Mouse (Mus musculus) limb, embryonic 12.5 days (tissue): ENCODE data around the gene Mrpl16. TPM values are rescaled to one million over a fixed set of nuclear protein-coding genes. Genes with fewer than 3 reads are reported as not detected.

Experiments
- ATAC-seq: fragments of 200-750 bp; cut with Nextera tagmentation; 2 replicates; pipeline ENCODE4 v1.8.0; 2017; ENCODE audit warnings: low read depth, moderate TSS enrichment; ENCODE audit not compliant: insufficient number of reproducible peaks, insufficient read depth, low FRiP score, low TSS enrichment
- H3K27ac ChIP-seq: fragments of 300-500 bp; sonication (generic); 2 replicates; pipeline ENCODE4 v1.5.1; 2016; ENCODE audit warnings: mild to moderate bottlenecking, moderate library complexity
- H3K27me3 ChIP-seq: fragments of 300-500 bp; sonication (generic); 2 replicates; pipeline ENCODE4 v1.6.1; 2016; ENCODE audit warnings: mild to moderate bottlenecking, moderate library complexity
- H3K36me3 ChIP-seq: fragments of 300-500 bp; sonication (generic); 2 replicates; pipeline ENCODE4 v1.6.1; 2016; ENCODE audit warnings: mild to moderate bottlenecking, moderate library complexity
- H3K4me1 ChIP-seq: fragments of 300-500 bp; sonication (generic); replicated peaks from 2 replicates; pipeline ENCODE4 v1.6.1; 2016
- H3K4me2 ChIP-seq: fragments of 300-500 bp; sonication (generic); 2 replicates; pipeline ENCODE4 v1.6.1; 2016; ENCODE audit warnings: mild to moderate bottlenecking, moderate library complexity
- H3K4me3 ChIP-seq: fragments of 300-500 bp; sonication (generic); replicated peaks from 2 replicates; pipeline ENCODE4 v1.5.1; 2016; ENCODE audit warnings: mild to moderate bottlenecking
- H3K9ac ChIP-seq: fragments of 300-500 bp; sonication (generic); replicated peaks from 2 replicates; pipeline ENCODE4 v1.6.1; 2016; ENCODE audit warnings: mild to moderate bottlenecking, moderate library complexity
- H3K9me3 ChIP-seq: fragments of 300-500 bp; sonication (generic); 2 replicates; pipeline ENCODE4 v1.6.1; 2016; ENCODE audit warnings: mild to moderate bottlenecking, moderate library complexity
- WGBS: fragments of 180-500 bp; shearing (Covaris S2); methylation state at CpG from one replicate; pipeline ENCODE4 v1.1.7; 2016; 5-methylcytosine and 5-hydroxymethylcytosine counted together
- polyA plus RNA-seq: library from polyadenylated mRNA; unstranded; fragments of >200 nt; fragmentation: Nextera tagmentation; extraction: Ambion mirVana; gene quantifications from 2 replicates; pipeline ENCODE4 v1.2.1, GENCODE M21; 2016

Gene Mrpl16
- polyA plus RNA-seq, 1 experiment from 2014 or later = 45.5 TPM

- Histone ChIP-seq H3K27me3 (no peaks in the 10 kb centered on the region), H3K36me3 (peaks cover 14% of the 10 kb centered on the region; the same call in 1 of the 2 replicates), H3K4me2 (peak overlapping the region; percentile 68), H3K4me1 (peaks cover 7% of the 10 kb centered on the region), H3K9me3 (no peaks in the 10 kb centered on the region), H3K4me3 (no peak overlapping the region), H3K27ac (no peak overlapping the region), H3K9ac (no peak overlapping the region)
- 90% methylated on average over 5 of the region's 5 CpGs for WGBS
- ATAC-seq = no peak
Measured at GRCm38 (mm10) chr19:11769257-11769920, 802 bp upstream of the Mrpl16 start.

GRCm38 (mm10) chr19:11777191-11777865, 7.1 kb downstream of the Mrpl16 start:
- no peak overlapping the region for H3K4me2 ChIP-seq
- H3K4me1 ChIP-seq = no peaks in the 10 kb centered on the region
- peaks cover 27% of the 10 kb centered on the region; the same call in 1 of the 2 replicates for H3K36me3 ChIP-seq
- H3K4me3 ChIP-seq = no peak overlapping the region
- H3K27me3 ChIP-seq = no peaks in the 10 kb centered on the region
- no peak overlapping the region for H3K9ac ChIP-seq
- no peaks in the 10 kb centered on the region for H3K9me3 ChIP-seq
- no peak for ATAC-seq
- 65% methylated on average over 7 of the region's 7 CpGs for WGBS
- no peak overlapping the region for H3K27ac ChIP-seq

GRCm38 (mm10) chr19:11785409-11786154, 15.4 kb downstream of the Mrpl16 start:
- Histone ChIP-seq H3K4me2 (no peak overlapping the region), H3K4me3 (no peak overlapping the region), H3K9me3 (peaks cover 3% of the 10 kb centered on the region; the same call in 1 of the 2 replicates), H3K36me3 (no peaks in the 10 kb centered on the region), H3K9ac (no peak overlapping the region), H3K4me1 (no peaks in the 10 kb centered on the region), H3K27me3 (no peaks in the 10 kb centered on the region), H3K27ac (no peak overlapping the region)
- 86% methylated on average over 14 of the region's 14 CpGs for WGBS
- no peak for ATAC-seq

GRCm38 (mm10) chr19:11787826-11788225, 17.6 kb downstream of the Mrpl16 start:
- no peaks in the 10 kb centered on the region for H3K4me1 ChIP-seq
- no peak for ATAC-seq
- H3K27ac ChIP-seq = no peak overlapping the region
- H3K36me3 ChIP-seq = no peaks in the 10 kb centered on the region
- WGBS = 92% methylated on average over 6 of the region's 6 CpGs
- no peak overlapping the region for H3K4me2 ChIP-seq
- H3K9me3 ChIP-seq = peaks cover 3% of the 10 kb centered on the region; the same call in 1 of the 2 replicates
- no peaks in the 10 kb centered on the region for H3K27me3 ChIP-seq
- no peak overlapping the region for H3K9ac ChIP-seq
- H3K4me3 ChIP-seq = no peak overlapping the region

GRCm38 (mm10) chr19:11788876-11789275, 18.7 kb downstream of the Mrpl16 start:
- ATAC-seq = no peak
- H3K4me3 ChIP-seq = no peak overlapping the region
- H3K27ac ChIP-seq = no peak overlapping the region
- H3K9ac ChIP-seq = no peak overlapping the region
- H3K27me3 ChIP-seq = no peaks in the 10 kb centered on the region
- H3K36me3 ChIP-seq = no peaks in the 10 kb centered on the region
- WGBS = 87% methylated on average over 6 of the region's 6 CpGs
- no peaks in the 10 kb centered on the region for H3K4me1 ChIP-seq
- H3K4me2 ChIP-seq = no peak overlapping the region
- no peaks in the 10 kb centered on the region for H3K9me3 ChIP-seq

- no peaks in the 10 kb centered on the region for H3K4me1 ChIP-seq
- no peaks in the 10 kb centered on the region for H3K27me3 ChIP-seq
- no peaks in the 10 kb centered on the region for H3K9me3 ChIP-seq
- ATAC-seq = no peak
- H3K4me2 ChIP-seq = no peak overlapping the region
- no peak overlapping the region for H3K27ac ChIP-seq
- WGBS = 73% methylated on average over 5 of the region's 5 CpGs
- no peaks in the 10 kb centered on the region for H3K36me3 ChIP-seq
- H3K9ac ChIP-seq = no peak overlapping the region
- no peak overlapping the region for H3K4me3 ChIP-seq
Measured at GRCm38 (mm10) chr19:11791825-11792224, 21.6 kb downstream of the Mrpl16 start.

GRCm38 (mm10) chr19:11793741-11794359, 23.7 kb downstream of the Mrpl16 start:
- Histone ChIP-seq H3K9me3 (no peaks in the 10 kb centered on the region), H3K4me2 (no peak overlapping the region), H3K27ac (no peak overlapping the region), H3K4me3 (no peak overlapping the region), H3K27me3 (no peaks in the 10 kb centered on the region), H3K4me1 (no peaks in the 10 kb centered on the region), H3K36me3 (no peaks in the 10 kb centered on the region), H3K9ac (no peak overlapping the region)
- no peak for ATAC-seq
- 73% methylated on average over 2 of the region's 2 CpGs for WGBS

- H3K9ac ChIP-seq = no peak overlapping the region
- H3K27ac ChIP-seq = no peak overlapping the region
- H3K4me3 ChIP-seq = no peak overlapping the region
- ATAC-seq = no peak
- no peaks in the 10 kb centered on the region for H3K27me3 ChIP-seq
- no peaks in the 10 kb centered on the region for H3K36me3 ChIP-seq
- WGBS = 87% methylated on average over 6 of the region's 6 CpGs
- no peaks in the 10 kb centered on the region for H3K4me1 ChIP-seq
- no peaks in the 10 kb centered on the region for H3K9me3 ChIP-seq
- no peak overlapping the region for H3K4me2 ChIP-seq
Measured at GRCm38 (mm10) chr19:11794447-11794846, 24.3 kb downstream of the Mrpl16 start.

- H3K27ac ChIP-seq = no peak overlapping the region
- H3K9me3 ChIP-seq = no peaks in the 10 kb centered on the region; the same call in 1 of the 2 replicates
- H3K9ac ChIP-seq = no peak overlapping the region
- no peak overlapping the region for H3K4me2 ChIP-seq
- no peak overlapping the region for H3K4me3 ChIP-seq
- no peaks in the 10 kb centered on the region for H3K36me3 ChIP-seq
- WGBS = 77% methylated on average over 8 of the region's 8 CpGs
- ATAC-seq = no peak
- H3K27me3 ChIP-seq = no peaks in the 10 kb centered on the region
- H3K4me1 ChIP-seq = no peaks in the 10 kb centered on the region
Measured at GRCm38 (mm10) chr19:11800531-11801315, 30.5 kb downstream of the Mrpl16 start.

- Histone ChIP-seq H3K27ac (no peak overlapping the region), H3K4me3 (no peak overlapping the region), H3K4me2 (no peak overlapping the region), H3K9me3 (no peaks in the 10 kb centered on the region; the same call in 1 of the 2 replicates), H3K9ac (no peak overlapping the region), H3K4me1 (no peaks in the 10 kb centered on the region), H3K27me3 (no peaks in the 10 kb centered on the region), H3K36me3 (no peaks in the 10 kb centered on the region)
- no peak for ATAC-seq
- WGBS = 61% methylated on average over 1 of the region's 1 CpGs
Measured at GRCm38 (mm10) chr19:11804423-11804822, 34.2 kb downstream of the Mrpl16 start.
